Mouse (Mus musculus) cerebral cortex, adult 2 months (tissue): ENCODE data around the gene Ppp1r3f.

Experiments used
- WGBS: fragments of 180-500 bp; shearing (Covaris S2); methylation state at CpG from one replicate; pipeline ENCODE4 v1.1.7; 2018; 5-methylcytosine and 5-hydroxymethylcytosine counted together

Ppp1r3f gene

DNA sequence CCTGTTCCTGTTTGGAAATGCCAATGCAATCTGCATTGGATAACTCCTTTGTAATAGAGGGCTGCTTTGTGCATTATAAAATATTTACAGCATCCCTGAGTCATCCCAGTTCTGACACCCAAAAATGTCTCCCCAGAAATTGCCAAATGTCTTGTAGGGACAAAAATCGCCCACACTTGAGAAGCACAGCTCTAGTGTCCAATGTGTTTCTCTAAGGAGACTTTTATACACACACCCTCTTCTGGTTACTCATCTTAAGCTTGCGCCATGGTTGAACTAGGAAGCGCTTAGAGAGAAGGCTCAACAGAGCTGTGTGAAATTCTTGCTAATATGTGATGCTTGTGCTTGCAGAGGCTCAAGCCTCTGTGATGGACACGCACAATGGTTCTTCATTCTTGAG, 20.6 kb downstream of the Ppp1r3f start:
- 67% methylated on average over 4 of the region's 4 CpGs for WGBS

DNA sequence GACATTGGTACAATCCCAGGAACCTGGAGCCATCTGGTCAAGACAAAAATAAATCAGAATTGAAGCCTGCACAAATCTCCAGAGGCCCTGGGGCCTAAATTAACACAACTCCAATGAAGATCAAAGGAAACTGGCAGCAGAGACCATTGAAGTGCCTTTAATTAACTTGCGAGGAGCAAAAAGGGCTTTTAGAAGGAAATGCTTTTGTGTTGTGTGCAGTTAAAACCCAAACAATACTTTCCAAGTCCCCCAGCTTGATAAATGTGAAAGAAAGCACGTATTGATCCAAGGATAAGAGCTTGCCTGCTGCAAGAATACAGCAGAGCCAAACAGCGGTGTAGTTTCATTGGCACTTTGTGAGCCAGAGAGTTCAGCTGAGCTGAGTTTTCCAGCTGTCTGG, 49.1 kb downstream of the Ppp1r3f start:
- 60% methylated on average over 3 of the region's 3 CpGs for WGBS
